Mouse (Mus musculus): ENCODE measurements around the gene Slc43a3. TPM values are rescaled to one million over a fixed set of nuclear protein-coding genes. Genes with fewer than 3 reads are reported as not detected.

Gene Slc43a3
- total RNA-seq, 1 experiment: 13.8 TPM

GRCm38 (mm10) chr2:85001497-85001896 lies 65.1 kb downstream of the Slc43a3 start:
- Histone ChIP-seq H3K4me3 (ENCODE audit: insufficient read depth in 1 of 2, low read depth in 1 of 2, low read length in 2 of 2, poor library complexity in 1 of 2, severe bottlenecking in 1 of 2) (no peak overlapping the region), H3K9ac (ENCODE audit: insufficient read depth, low read depth, low read length, poor library complexity, severe bottlenecking) (no peak overlapping the region), H3K36me3 (ENCODE audit: control insufficient read depth, insufficient read depth, low read length, poor library complexity, severe bottlenecking) (no peaks in the 10 kb centered on the region), H3K4me1 (ENCODE audit: control insufficient read depth in 2 of 2, insufficient read depth in 2 of 2, low read length in 2 of 2, poor library complexity in 1 of 2) (no peaks in the 10 kb centered on the region; a peak in 1 of 4 replicates), H3K9me3 (ENCODE audit: control insufficient read depth, insufficient read depth, low read depth, low read length) (no peaks in the 10 kb centered on the region), H3K27ac (ENCODE audit: insufficient read depth, low read depth, low read length, poor library complexity, severe bottlenecking) (no peak overlapping the region)
- in situ Hi-C loops (cut with MboI; ENCODE audit: low sequenced_read_pairs in 2 of 2, unreplicated experiment in 2 of 2): no loop called here
- DNase-seq (ENCODE audit: low read depth, low spot score): no peak
- TF ChIP-seq CHD2 (IDR thresholded peaks at IDR 0.05; ENCODE audit: low read depth, low read length) (no peak), HCFC1 (IDR thresholded peaks at IDR 0.05; ENCODE audit: borderline replicate concordance, insufficient read depth, low read length) (no peak), ZNF384 (IDR thresholded peaks at IDR 0.05; ENCODE audit: low read depth, low read length) (no peak), ZC3H11A (IDR thresholded peaks at IDR 0.05; ENCODE audit: borderline replicate concordance, low read depth, low read length) (no peak), MAFK (IDR thresholded peaks at IDR 0.05; ENCODE audit: insufficient read depth, low read depth, low read length) (no peak)

- Histone ChIP-seq H3K9me3 (ENCODE audit: control insufficient read depth, insufficient read depth, low read depth, low read length) (no peaks in the 10 kb centered on the region), H3K27ac (ENCODE audit: insufficient read depth, low read depth, low read length, poor library complexity, severe bottlenecking) (no peak overlapping the region), H3K9ac (ENCODE audit: insufficient read depth, low read depth, low read length, poor library complexity, severe bottlenecking) (no peak overlapping the region), H3K4me3 (ENCODE audit: insufficient read depth in 1 of 2, low read depth in 1 of 2, low read length in 2 of 2, poor library complexity in 1 of 2, severe bottlenecking in 1 of 2) (no peak overlapping the region), H3K36me3 (ENCODE audit: control insufficient read depth, insufficient read depth, low read length, poor library complexity, severe bottlenecking) (no peaks in the 10 kb centered on the region), H3K4me1 (ENCODE audit: control insufficient read depth in 2 of 2, insufficient read depth in 2 of 2, low read length in 2 of 2, poor library complexity in 1 of 2) (no peaks in the 10 kb centered on the region; a peak in 1 of 4 replicates)
- DNase-seq (ENCODE audit: low read depth, low spot score): peak; percentile 11
- in situ Hi-C loops (cut with MboI; ENCODE audit: low sequenced_read_pairs in 2 of 2, unreplicated experiment in 2 of 2): no loop called here
- TF ChIP-seq HCFC1 (IDR thresholded peaks at IDR 0.05; ENCODE audit: borderline replicate concordance, insufficient read depth, low read length): no peak
- peak; percentile 69 for TF ChIP-seq MAFK (IDR thresholded peaks at IDR 0.05; ENCODE audit: insufficient read depth, low read depth, low read length)
Measured at GRCm38 (mm10) chr2:85002575-85002974, 66.2 kb downstream of the Slc43a3 start.

GRCm38 (mm10) chr2:85004341-85004740 lies 68.0 kb downstream of the Slc43a3 start:
- Histone ChIP-seq H3K4me1 (ENCODE audit: control insufficient read depth in 2 of 2, insufficient read depth in 2 of 2, low read length in 2 of 2, poor library complexity in 1 of 2) (no peaks in the 10 kb centered on the region; a peak in 1 of 4 replicates), H3K9me3 (ENCODE audit: control insufficient read depth, insufficient read depth, low read depth, low read length) (no peaks in the 10 kb centered on the region), H3K36me3 (ENCODE audit: control insufficient read depth, insufficient read depth, low read length, poor library complexity, severe bottlenecking) (no peaks in the 10 kb centered on the region), H3K9ac (ENCODE audit: insufficient read depth, low read depth, low read length, poor library complexity, severe bottlenecking) (no peak overlapping the region), H3K4me3 (ENCODE audit: insufficient read depth in 1 of 2, low read depth in 1 of 2, low read length in 2 of 2, poor library complexity in 1 of 2, severe bottlenecking in 1 of 2) (no peak overlapping the region), H3K27ac (ENCODE audit: insufficient read depth, low read depth, low read length, poor library complexity, severe bottlenecking) (no peak overlapping the region)
- TF ChIP-seq CHD2 (IDR thresholded peaks at IDR 0.05; ENCODE audit: low read depth, low read length): no peak
- no peak for TF ChIP-seq ZNF384 (IDR thresholded peaks at IDR 0.05; ENCODE audit: low read depth, low read length)
- no peak for TF ChIP-seq HCFC1 (IDR thresholded peaks at IDR 0.05; ENCODE audit: borderline replicate concordance, insufficient read depth, low read length)
- TF ChIP-seq ZC3H11A (IDR thresholded peaks at IDR 0.05; ENCODE audit: borderline replicate concordance, low read depth, low read length): no peak
- TF ChIP-seq MAFK (IDR thresholded peaks at IDR 0.05; ENCODE audit: insufficient read depth, low read depth, low read length): no peak
- no peak for DNase-seq (ENCODE audit: low read depth, low spot score)
- in situ Hi-C loops (cut with MboI; ENCODE audit: low sequenced_read_pairs in 2 of 2, unreplicated experiment in 2 of 2): no loop called here

- Histone ChIP-seq H3K4me3 (ENCODE audit: insufficient read depth in 1 of 2, low read depth in 1 of 2, low read length in 2 of 2, poor library complexity in 1 of 2, severe bottlenecking in 1 of 2) (no peak overlapping the region), H3K9me3 (ENCODE audit: control insufficient read depth, insufficient read depth, low read depth, low read length) (no peaks in the 10 kb centered on the region), H3K36me3 (ENCODE audit: control insufficient read depth, insufficient read depth, low read length, poor library complexity, severe bottlenecking) (no peaks in the 10 kb centered on the region), H3K4me1 (ENCODE audit: control insufficient read depth in 2 of 2, insufficient read depth in 2 of 2, low read length in 2 of 2, poor library complexity in 1 of 2) (no peaks in the 10 kb centered on the region; a peak in 1 of 4 replicates), H3K9ac (ENCODE audit: insufficient read depth, low read depth, low read length, poor library complexity, severe bottlenecking) (no peak overlapping the region), H3K27ac (ENCODE audit: insufficient read depth, low read depth, low read length, poor library complexity, severe bottlenecking) (no peak overlapping the region)
- no peak for DNase-seq (ENCODE audit: low read depth, low spot score)
- in situ Hi-C loops (cut with MboI; ENCODE audit: low sequenced_read_pairs in 2 of 2, unreplicated experiment in 2 of 2): no loop called here
- TF ChIP-seq MAFK (IDR thresholded peaks at IDR 0.05; ENCODE audit: insufficient read depth, low read depth, low read length): no peak
- TF ChIP-seq HCFC1 (IDR thresholded peaks at IDR 0.05; ENCODE audit: borderline replicate concordance, insufficient read depth, low read length): no peak
- no peak for TF ChIP-seq ZNF384 (IDR thresholded peaks at IDR 0.05; ENCODE audit: low read depth, low read length)
- TF ChIP-seq CHD2 (IDR thresholded peaks at IDR 0.05; ENCODE audit: low read depth, low read length): no peak
Measured at GRCm38 (mm10) chr2:85006600-85006999, 70.2 kb downstream of the Slc43a3 start.

- no peak overlapping the region for H3K27ac ChIP-seq (ENCODE audit: insufficient read depth, low read depth, low read length, poor library complexity, severe bottlenecking)
- in situ Hi-C loops (cut with MboI; ENCODE audit: low sequenced_read_pairs in 2 of 2, unreplicated experiment in 2 of 2): no loop called here
- H3K4me1 ChIP-seq (ENCODE audit: control insufficient read depth in 2 of 2, insufficient read depth in 2 of 2, low read length in 2 of 2, poor library complexity in 1 of 2): no peaks in the 10 kb centered on the region
- no peaks in the 10 kb centered on the region for H3K36me3 ChIP-seq (ENCODE audit: control insufficient read depth, insufficient read depth, low read length, poor library complexity, severe bottlenecking)
- H3K4me3 ChIP-seq (ENCODE audit: insufficient read depth in 1 of 2, low read depth in 1 of 2, low read length in 2 of 2, poor library complexity in 1 of 2, severe bottlenecking in 1 of 2): no peak overlapping the region
- no peak overlapping the region for H3K9ac ChIP-seq (ENCODE audit: insufficient read depth, low read depth, low read length, poor library complexity, severe bottlenecking)
- H3K9me3 ChIP-seq (ENCODE audit: control insufficient read depth, insufficient read depth, low read depth, low read length): no peaks in the 10 kb centered on the region
- TF ChIP-seq ZC3H11A (IDR thresholded peaks at IDR 0.05; ENCODE audit: borderline replicate concordance, low read depth, low read length): peak; percentile 53; the same call in 1 of the 2 replicates
- no peak for TF ChIP-seq CHD2 (IDR thresholded peaks at IDR 0.05; ENCODE audit: low read depth, low read length)
- TF ChIP-seq ZNF384 (IDR thresholded peaks at IDR 0.05; ENCODE audit: low read depth, low read length): no peak
- DNase-seq (ENCODE audit: low read depth, low spot score): peak; percentile 33
Measured at GRCm38 (mm10) chr2:85007729-85008128, 71.3 kb downstream of the Slc43a3 start.

Other genes with a start within 250 kb of the Slc43a3 start
- 34.8 and 39.0 TPM in 2 replicates for gene Zdhhc5, start 221.4 kb upstream of the Slc43a3 start, total RNA-seq (2012; rRNA removed)
- 28.6 and 36.4 TPM in 2 replicates for gene Clp1, start 209.2 kb upstream of the Slc43a3 start, total RNA-seq (2012; rRNA removed)
- 0.89 and 1.8 TPM in 2 replicates for gene Ypel4, start 202.5 kb upstream of the Slc43a3 start, total RNA-seq (2012; rRNA removed)
- gene Gm19426, start 192.9 kb upstream of the Slc43a3 start, total RNA-seq (2012; rRNA removed): 13.1 and 14.6 TPM in 2 replicates
- gene Serping1, start 161.1 kb upstream of the Slc43a3 start, total RNA-seq (2012; rRNA removed): 6.3 and 12.2 TPM in 2 replicates
- 0.58 and 1.9 TPM in 2 replicates for gene Ube2l6, start 137.8 kb upstream of the Slc43a3 start, total RNA-seq (2012; rRNA removed)
- gene Smtnl1, start 113.9 kb upstream of the Slc43a3 start, total RNA-seq (2012; rRNA removed): 4.4 and 4.9 TPM in 2 replicates
- 60.2 and 73.5 TPM in 2 replicates for gene Timm10, start 109.6 kb upstream of the Slc43a3 start, total RNA-seq (2012; rRNA removed)
- gene Slc43a1, start 97.7 kb upstream of the Slc43a3 start, total RNA-seq (2012; rRNA removed): 30.2 and 47.0 TPM in 2 replicates
- gene Rtn4rl2, start 49.9 kb upstream of the Slc43a3 start, total RNA-seq (2012; rRNA removed): 0.79 and 0.80 TPM in 2 replicates
- gene Prg2, start 43.9 kb downstream of the Slc43a3 start, total RNA-seq (2012; rRNA removed): not detected in 2 replicates
- not detected in 2 replicates for gene Prg3, start 51.6 kb downstream of the Slc43a3 start, total RNA-seq (2012; rRNA removed)
- gene Ssrp1, start 100.7 kb downstream of the Slc43a3 start, total RNA-seq (2012; rRNA removed): 206 and 212 TPM in 2 replicates
- gene P2rx3, start 100.9 kb downstream of the Slc43a3 start, total RNA-seq (2012; rRNA removed): 4.6 and 5.1 TPM in 2 replicates
- gene Tnks1bp1, start 111.4 kb downstream of the Slc43a3 start, total RNA-seq (2012; rRNA removed): 36.7 and 61.9 TPM in 2 replicates
- gene Aplnr, start 199.6 kb downstream of the Slc43a3 start, total RNA-seq (2012; rRNA removed): 0.05 and 0.40 TPM in 2 replicates

All from ES-E14 (cell line).